Mouse (Mus musculus) retina, embryonic 14.5 days (tissue): ENCODE measurements around the gene Lonrf2.

Experiments
- DNase-seq: peaks from one replicate; pipeline ENCODE4 v3.0.0-alpha.2; 2015; ENCODE audit warnings: low spot score

The Lonrf2 gene

GRCm38 (mm10) chr1:38767812-38768211 is 68.7 kb downstream of the Lonrf2 start:
- DNase-seq, result peak; percentile 81

DNA sequence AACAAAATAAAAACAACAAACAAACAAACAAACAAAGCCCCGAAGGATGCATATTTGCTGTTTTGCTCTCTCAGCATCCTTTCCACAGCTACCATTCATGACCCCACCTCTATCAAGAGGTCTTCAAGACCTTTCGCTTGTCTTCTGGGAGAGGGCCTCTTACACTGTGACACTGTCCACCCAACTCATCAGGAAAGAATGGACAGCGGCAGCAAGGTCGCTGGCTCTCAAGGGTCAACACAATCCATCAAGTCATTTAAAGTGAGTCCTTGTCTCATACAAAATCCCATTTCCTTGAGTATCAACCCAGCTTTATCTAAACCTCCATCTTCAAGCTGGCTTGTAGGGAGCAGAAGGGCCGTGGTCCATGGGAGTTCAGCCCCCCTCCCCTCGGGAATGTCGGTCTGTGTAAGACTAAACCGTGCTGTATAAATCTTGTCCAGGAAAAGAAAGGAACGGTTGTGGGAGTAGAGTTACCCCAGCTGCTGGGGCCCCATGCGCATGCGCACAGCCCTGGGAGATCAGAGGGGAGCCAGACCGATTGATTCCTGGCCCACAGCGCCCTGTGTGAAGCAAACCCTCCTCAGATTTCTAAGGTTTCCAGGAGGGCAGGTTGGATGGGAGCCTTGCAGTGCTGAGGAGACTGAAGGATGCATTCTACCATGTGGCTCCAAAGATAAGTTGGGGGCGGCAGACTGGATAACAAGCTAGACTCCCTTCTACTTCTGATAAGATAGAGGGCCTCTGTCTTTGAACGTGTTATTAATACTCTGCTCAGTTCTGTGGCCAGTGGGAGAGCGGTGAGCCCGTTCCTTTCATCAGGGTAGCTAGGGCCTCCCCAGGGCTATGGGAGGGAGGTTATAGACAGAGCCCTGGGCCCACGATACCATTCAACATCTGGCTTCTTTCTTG is 69.6 kb downstream of the Lonrf2 start:
- DNase-seq, result peak; percentile 68

DNA sequence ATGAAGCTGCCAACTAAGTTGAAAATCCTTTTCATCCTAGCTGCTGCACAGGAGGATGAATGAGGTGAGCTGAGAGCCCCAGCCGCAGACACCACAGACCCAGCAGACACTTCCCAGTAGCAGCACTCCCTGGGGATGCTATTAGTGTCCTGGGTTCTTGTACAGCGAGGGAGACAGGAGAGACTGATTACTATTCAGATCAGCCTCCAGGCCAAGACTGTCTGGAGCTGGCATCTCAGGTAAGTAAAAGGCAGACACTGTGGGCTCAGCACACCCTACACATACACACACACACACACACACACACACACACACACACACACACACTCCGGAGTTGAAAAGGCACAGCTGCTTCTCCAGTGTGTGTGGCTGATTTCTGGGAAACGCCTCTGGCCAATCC is 70.3 kb downstream of the Lonrf2 start:
- no peak for DNase-seq

GRCm38 (mm10) chr1:38763960-38764613 is 72.4 kb downstream of the Lonrf2 start:
- DNase-seq, result no peak

DNA sequence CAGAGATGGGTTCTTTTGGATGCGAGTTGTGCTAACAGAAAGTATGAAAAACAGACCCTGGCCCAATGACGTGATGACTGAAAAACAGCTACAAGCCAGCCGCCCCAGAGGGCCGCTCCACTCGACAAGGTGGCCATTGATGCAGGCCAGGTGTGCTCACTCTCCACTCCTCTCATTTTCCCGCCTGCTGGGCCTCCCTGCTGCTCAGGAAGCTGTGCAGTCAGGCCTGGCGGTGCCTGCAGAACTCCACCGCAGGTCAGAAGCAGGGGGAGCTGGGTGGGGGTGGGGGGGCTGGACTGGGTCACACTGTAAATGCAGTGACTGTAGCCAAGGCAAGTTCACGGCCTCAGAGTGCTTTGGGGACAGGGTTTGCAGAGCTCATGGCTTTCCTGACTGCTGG is 76.1 kb downstream of the Lonrf2 start:
- no peak for DNase-seq

GRCm38 (mm10) chr1:38757791-38758403 is 78.6 kb downstream of the Lonrf2 start:
- DNase-seq, result peak; percentile 16

- DNase-seq, result no peak
Measured at GRCm38 (mm10) chr1:38743863-38744262, 92.6 kb downstream of the Lonrf2 start.
